Mouse (Mus musculus) erythroblast, adult 5-6 weeks (primary cell): Measurements from ENCODE around the gene Gtf2h4. TPM values are rescaled to one million over a fixed set of nuclear protein-coding genes. Genes with fewer than 3 reads are reported as not detected.

ENCODE experiments used
- ATAC-seq: replicated peaks from 2 replicates; pipeline ENCODE4 v1.8.0; 2016; ENCODE audit warnings: moderate number of reproducible peaks, mild to moderate bottlenecking, moderate TSS enrichment, inconsistent platforms; ENCODE audit not compliant: poor library complexity, low FRiP score, severe bottlenecking
- total RNA-seq, 2 experiments: library from RNA; stranded (forward) in 1 of 2; stranded (reverse) in 1 of 2; fragments of 150-400 nt in 1 of 2; fragments of 200-764, 138-1000 nt in 1 of 2; gene quantifications; 2 replicates each; pipeline versions ENCODE4 v1.2.3 to v1.2.4; 2015 to 2017; ENCODE audit warnings: low replicate concordance in 2 of 2

The Gtf2h4 gene
- total RNA-seq, 2 experiments from 2014 or later = 2.6 to 3.3 TPM

GRCm38 (mm10) chr17:35649429-35649828, 24.1 kb downstream of the Gtf2h4 start:
- ATAC-seq = no peak

DNA sequence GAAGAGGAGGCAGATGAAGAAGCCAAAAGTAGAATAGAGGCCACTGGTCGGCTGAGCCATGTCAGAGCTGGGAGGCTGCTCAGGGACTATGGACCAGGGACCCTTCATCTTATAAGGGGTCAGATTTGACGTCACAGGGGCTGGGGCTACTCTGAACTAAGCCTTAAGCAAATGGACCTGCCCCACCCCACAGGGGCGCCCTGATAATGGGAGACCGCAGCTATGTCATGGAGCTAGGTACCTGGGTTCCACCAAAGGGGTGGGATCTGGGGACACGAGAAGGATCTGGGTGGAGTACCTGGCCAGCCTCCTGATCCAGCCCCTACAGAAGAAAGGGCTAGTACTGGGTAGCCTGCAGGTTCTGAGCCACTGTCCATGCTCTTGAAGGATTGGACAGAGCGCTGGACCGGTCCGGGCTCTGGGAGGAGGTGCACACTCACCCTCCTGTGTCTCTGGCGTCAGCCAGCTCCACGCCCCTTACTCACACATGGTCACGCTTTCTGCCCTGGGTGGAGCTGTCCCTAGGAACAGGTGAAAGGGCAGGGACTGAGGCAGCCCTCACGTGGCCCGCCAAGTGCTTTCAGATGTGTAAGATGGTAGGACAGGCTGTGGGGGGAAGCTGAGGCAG, 29.8 kb downstream of the Gtf2h4 start, which contains the start of gene Mucl3:
TSS of gene Mucl3 (minus strand) at position 87 of the 628 bp plus-strand sequence.
- no peak for ATAC-seq

GRCm38 (mm10) chr17:35639352-35639751, 34.2 kb downstream of the Gtf2h4 start:
- ATAC-seq = no peak

DNA sequence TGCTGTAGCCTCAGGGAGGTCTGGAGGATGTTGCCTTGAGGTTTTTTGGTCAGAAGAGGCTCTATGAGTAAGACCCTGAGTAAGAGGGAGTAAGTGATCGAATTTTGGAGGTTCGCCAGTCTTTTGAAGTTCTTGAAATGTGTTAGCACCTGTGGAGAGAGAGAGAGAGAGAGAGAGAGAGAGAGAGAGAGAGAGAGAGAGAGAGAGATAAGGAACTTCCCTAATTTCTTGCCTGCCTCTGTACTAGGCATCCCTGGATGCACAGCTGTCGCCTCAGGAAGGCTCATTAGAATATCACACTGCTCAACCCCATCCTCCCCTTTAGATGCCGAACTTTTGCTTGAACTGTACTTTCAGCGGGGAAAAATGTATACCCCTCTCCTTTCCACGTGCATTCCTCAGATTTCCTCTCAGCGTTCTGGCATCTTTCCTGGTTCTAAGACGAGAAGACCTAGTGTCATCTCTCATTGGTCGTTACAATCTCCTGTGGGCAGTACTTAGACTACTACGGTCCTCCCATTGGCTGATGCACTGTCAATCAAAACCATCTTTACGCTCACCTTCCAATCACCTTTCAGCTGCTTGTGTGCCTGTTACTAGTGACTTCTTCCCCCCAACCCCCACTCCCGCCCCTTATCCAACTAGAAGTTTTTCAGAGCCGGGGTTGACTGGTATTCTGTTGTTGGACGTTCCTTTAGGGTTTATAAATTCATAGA, 34.9 kb downstream of the Gtf2h4 start:
- ATAC-seq = no peak

GRCm38 (mm10) chr17:35636363-35636762, 37.2 kb downstream of the Gtf2h4 start:
- ATAC-seq = no peak

DNA sequence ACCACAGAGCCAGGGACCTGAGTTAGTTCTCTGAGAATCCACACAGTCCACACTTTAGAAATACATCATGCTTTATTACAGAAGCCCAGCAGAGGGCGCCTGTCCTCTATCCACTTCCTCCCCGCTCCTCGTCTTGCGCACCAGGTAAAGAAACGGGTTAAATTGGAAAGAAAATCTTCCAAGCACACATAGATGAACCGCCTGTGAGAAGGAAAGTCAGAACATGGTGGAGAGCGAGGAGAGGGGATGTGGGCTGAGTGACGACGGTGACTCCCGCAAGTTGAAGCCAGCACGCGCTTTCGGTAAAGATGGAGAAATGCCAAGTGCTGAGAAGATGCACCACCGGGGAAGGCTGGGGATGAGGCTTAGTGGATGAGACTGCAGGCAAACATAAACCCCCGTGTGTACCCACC, 37.8 kb downstream of the Gtf2h4 start:
- peak; percentile 75 for ATAC-seq

GRCm38 (mm10) chr17:35635202-35635601, 38.3 kb downstream of the Gtf2h4 start:
- no peak for ATAC-seq

GRCm38 (mm10) chr17:35633992-35634391, 39.5 kb downstream of the Gtf2h4 start:
- no peak for ATAC-seq

DNA sequence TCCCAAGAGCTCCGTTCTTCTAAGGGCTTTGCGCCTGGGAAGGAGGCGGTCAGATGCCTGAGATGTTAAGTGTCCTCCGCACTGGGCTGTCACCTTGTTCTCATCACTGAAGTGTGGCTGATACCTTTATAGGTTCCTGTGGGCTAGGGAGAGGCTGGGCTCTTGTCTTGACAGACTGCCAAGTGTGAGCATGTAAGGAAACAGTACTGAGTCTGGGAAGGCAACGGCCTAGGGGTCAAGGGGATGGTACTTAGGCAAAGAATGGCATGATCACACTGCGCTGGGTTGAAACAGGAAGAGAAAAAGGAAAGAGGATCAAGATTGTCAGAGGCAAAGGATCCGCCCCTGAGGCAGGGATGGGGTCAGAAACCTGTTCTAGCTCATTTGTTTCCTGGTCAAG, 47.0 kb downstream of the Gtf2h4 start, which contains the start of gene Gm9573:
TSS of gene Gm9573 (minus strand) at position 101 of the 400 bp plus-strand sequence.
- ATAC-seq = no peak

Other genes with a start within 250 kb of the Gtf2h4 start
- 5.6 and 8.5 TPM in 2 replicates for gene H2-Q6, start 248.9 kb downstream of the Gtf2h4 start, total RNA-seq (2015; ENCODE audit: low replicate concordance)
- 5.9 and 7.7 TPM in 2 replicates for gene H2-Q6, start 248.9 kb downstream of the Gtf2h4 start, total RNA-seq (2017; ENCODE audit: low replicate concordance)
- gene H2-Q7, start 234.6 kb downstream of the Gtf2h4 start, total RNA-seq (2015; ENCODE audit: low replicate concordance) = 15.3 and 26.3 TPM in 2 replicates
- gene H2-Q7, start 234.6 kb downstream of the Gtf2h4 start, total RNA-seq (2017; ENCODE audit: low replicate concordance) = 0.77 and 7.4 TPM in 2 replicates
- 0.84 and 8.3 TPM in 2 replicates for gene H2-Q10, start 203.7 kb downstream of the Gtf2h4 start, total RNA-seq (2015; ENCODE audit: low replicate concordance)
- 1.0 and 2.5 TPM in 2 replicates for gene H2-Q10, start 203.7 kb downstream of the Gtf2h4 start, total RNA-seq (2017; ENCODE audit: low replicate concordance)
- gene Pou5f1, start 167.7 kb downstream of the Gtf2h4 start, total RNA-seq (2015; ENCODE audit: low replicate concordance) = 1.0 TPM in 1 of 2 replicates, not detected in the other
- gene Pou5f1, start 167.7 kb downstream of the Gtf2h4 start, total RNA-seq (2017; ENCODE audit: low replicate concordance) = not detected in 2 replicates
- gene Tcf19, start 156.9 kb downstream of the Gtf2h4 start, total RNA-seq (2015; ENCODE audit: low replicate concordance) = 18.4 and 30.3 TPM in 2 replicates
- 18.8 and 19.0 TPM in 2 replicates for gene Tcf19, start 156.9 kb downstream of the Gtf2h4 start, total RNA-seq (2017; ENCODE audit: low replicate concordance)
- 4.2 and 9.4 TPM in 2 replicates for gene Cchcr1, start 156.6 kb downstream of the Gtf2h4 start, total RNA-seq (2015; ENCODE audit: low replicate concordance)
- gene Cchcr1, start 156.6 kb downstream of the Gtf2h4 start, total RNA-seq (2017; ENCODE audit: low replicate concordance) = 25.9 and 66.8 TPM in 2 replicates
- 1.3 TPM in 1 of 2 replicates, not detected in the other for gene Psors1c2, start 140.5 kb downstream of the Gtf2h4 start, total RNA-seq (2015; ENCODE audit: low replicate concordance)
- not detected in 2 replicates for gene Psors1c2, start 140.5 kb downstream of the Gtf2h4 start, total RNA-seq (2017; ENCODE audit: low replicate concordance)
- gene Cdsn, start 121.6 kb downstream of the Gtf2h4 start, total RNA-seq (2015; ENCODE audit: low replicate concordance) = not detected in 2 replicates
- gene Cdsn, start 121.6 kb downstream of the Gtf2h4 start, total RNA-seq (2017; ENCODE audit: low replicate concordance) = not detected in 2 replicates
- not detected in 2 replicates for gene 2300002M23Rik, start 106.3 kb downstream of the Gtf2h4 start, total RNA-seq (2015; ENCODE audit: low replicate concordance)
- not detected in 2 replicates for gene 2300002M23Rik, start 106.3 kb downstream of the Gtf2h4 start, total RNA-seq (2017; ENCODE audit: low replicate concordance)
- not detected in 2 replicates for gene Sfta2, start 72.2 kb downstream of the Gtf2h4 start, total RNA-seq (2015; ENCODE audit: low replicate concordance)
- not detected in 2 replicates for gene Sfta2, start 72.2 kb downstream of the Gtf2h4 start, total RNA-seq (2017; ENCODE audit: low replicate concordance)
- not detected in 2 replicates for gene Gm9573, start 47.1 kb downstream of the Gtf2h4 start, total RNA-seq (2015; ENCODE audit: low replicate concordance)
- gene Gm9573, start 47.1 kb downstream of the Gtf2h4 start, total RNA-seq (2017; ENCODE audit: low replicate concordance) = not detected in 2 replicates
- gene Mucl3, start 30.0 kb downstream of the Gtf2h4 start, total RNA-seq (2015; ENCODE audit: low replicate concordance) = not detected in 2 replicates
- gene Mucl3, start 30.0 kb downstream of the Gtf2h4 start, total RNA-seq (2017; ENCODE audit: low replicate concordance) = 0.17 TPM in 1 of 2 replicates, not detected in the other
- gene Vars2, start 6.1 kb downstream of the Gtf2h4 start, total RNA-seq (2015; ENCODE audit: low replicate concordance) = 1.9 and 2.9 TPM in 2 replicates
- gene Vars2, start 6.1 kb downstream of the Gtf2h4 start, total RNA-seq (2017; ENCODE audit: low replicate concordance) = 2.1 and 11.0 TPM in 2 replicates
- 0.21 TPM in 1 of 2 replicates, not detected in the other for gene Ddr1, start 30.9 kb upstream of the Gtf2h4 start, total RNA-seq (2015; ENCODE audit: low replicate concordance)
- gene Ddr1, start 30.9 kb upstream of the Gtf2h4 start, total RNA-seq (2017; ENCODE audit: low replicate concordance) = not detected in 2 replicates
- gene Ier3, start 147.9 kb upstream of the Gtf2h4 start, total RNA-seq (2015; ENCODE audit: low replicate concordance) = 7.5 and 11.9 TPM in 2 replicates
- gene Ier3, start 147.9 kb upstream of the Gtf2h4 start, total RNA-seq (2017; ENCODE audit: low replicate concordance) = 2.1 and 8.0 TPM in 2 replicates
- gene Flot1, start 149.5 kb upstream of the Gtf2h4 start, total RNA-seq (2015; ENCODE audit: low replicate concordance) = 20.9 and 37.8 TPM in 2 replicates
- 26.1 and 57.7 TPM in 2 replicates for gene Flot1, start 149.5 kb upstream of the Gtf2h4 start, total RNA-seq (2017; ENCODE audit: low replicate concordance)
- gene Tubb5, start 164.6 kb upstream of the Gtf2h4 start, total RNA-seq (2015; ENCODE audit: low replicate concordance) = 243 and 249 TPM in 2 replicates
- 216 and 335 TPM in 2 replicates for gene Tubb5, start 164.6 kb upstream of the Gtf2h4 start, total RNA-seq (2017; ENCODE audit: low replicate concordance)
- 20.4 and 30.9 TPM in 2 replicates for gene Mdc1, start 167.8 kb upstream of the Gtf2h4 start, total RNA-seq (2015; ENCODE audit: low replicate concordance)
- gene Mdc1, start 167.8 kb upstream of the Gtf2h4 start, total RNA-seq (2017; ENCODE audit: low replicate concordance) = 12.4 and 16.4 TPM in 2 replicates
- gene Nrm, start 187.6 kb upstream of the Gtf2h4 start, total RNA-seq (2015; ENCODE audit: low replicate concordance) = 12.9 and 15.0 TPM in 2 replicates
- gene Nrm, start 187.6 kb upstream of the Gtf2h4 start, total RNA-seq (2017; ENCODE audit: low replicate concordance) = 3.2 and 20.0 TPM in 2 replicates
- 22.5 and 37.0 TPM in 2 replicates for gene Ppp1r18, start 191.9 kb upstream of the Gtf2h4 start, total RNA-seq (2015; ENCODE audit: low replicate concordance)
- 10.3 and 13.4 TPM in 2 replicates for gene Ppp1r18, start 191.9 kb upstream of the Gtf2h4 start, total RNA-seq (2017; ENCODE audit: low replicate concordance)
- gene Dhx16, start 206.1 kb upstream of the Gtf2h4 start, total RNA-seq (2015; ENCODE audit: low replicate concordance) = 38.6 and 56.0 TPM in 2 replicates
- 30.8 and 38.9 TPM in 2 replicates for gene Dhx16, start 206.1 kb upstream of the Gtf2h4 start, total RNA-seq (2017; ENCODE audit: low replicate concordance)
- gene 2310061I04Rik, start 223.7 kb upstream of the Gtf2h4 start, total RNA-seq (2015; ENCODE audit: low replicate concordance) = 17.1 and 21.5 TPM in 2 replicates
- gene 2310061I04Rik, start 223.7 kb upstream of the Gtf2h4 start, total RNA-seq (2017; ENCODE audit: low replicate concordance) = 3.9 TPM in 1 of 2 replicates, not detected in the other
- gene Atat1, start 236.3 kb upstream of the Gtf2h4 start, total RNA-seq (2015; ENCODE audit: low replicate concordance) = 2.3 TPM in 1 of 2 replicates, not detected in the other
- gene Atat1, start 236.3 kb upstream of the Gtf2h4 start, total RNA-seq (2017; ENCODE audit: low replicate concordance) = 0.56 and 7.1 TPM in 2 replicates
- gene Mrps18b, start 242.7 kb upstream of the Gtf2h4 start, total RNA-seq (2015; ENCODE audit: low replicate concordance) = 7.7 and 32.6 TPM in 2 replicates
- 7.4 and 18.9 TPM in 2 replicates for gene Mrps18b, start 242.7 kb upstream of the Gtf2h4 start, total RNA-seq (2017; ENCODE audit: low replicate concordance)
- 91.1 and 91.3 TPM in 2 replicates for gene Ppp1r10, start 242.7 kb upstream of the Gtf2h4 start, total RNA-seq (2015; ENCODE audit: low replicate concordance)
- 84.8 and 104 TPM in 2 replicates for gene Ppp1r10, start 242.7 kb upstream of the Gtf2h4 start, total RNA-seq (2017; ENCODE audit: low replicate concordance)